Mouse (Mus musculus): Measurements from ENCODE around the gene Rpa3. TPM values are rescaled to one million over a fixed set of nuclear protein-coding genes. Genes with fewer than 3 reads are reported as not detected.

The Rpa3 gene
- 37.7 and 42.4 TPM in 2 replicates for polyA plus RNA-seq (2012; rRNA removed)

DNA sequence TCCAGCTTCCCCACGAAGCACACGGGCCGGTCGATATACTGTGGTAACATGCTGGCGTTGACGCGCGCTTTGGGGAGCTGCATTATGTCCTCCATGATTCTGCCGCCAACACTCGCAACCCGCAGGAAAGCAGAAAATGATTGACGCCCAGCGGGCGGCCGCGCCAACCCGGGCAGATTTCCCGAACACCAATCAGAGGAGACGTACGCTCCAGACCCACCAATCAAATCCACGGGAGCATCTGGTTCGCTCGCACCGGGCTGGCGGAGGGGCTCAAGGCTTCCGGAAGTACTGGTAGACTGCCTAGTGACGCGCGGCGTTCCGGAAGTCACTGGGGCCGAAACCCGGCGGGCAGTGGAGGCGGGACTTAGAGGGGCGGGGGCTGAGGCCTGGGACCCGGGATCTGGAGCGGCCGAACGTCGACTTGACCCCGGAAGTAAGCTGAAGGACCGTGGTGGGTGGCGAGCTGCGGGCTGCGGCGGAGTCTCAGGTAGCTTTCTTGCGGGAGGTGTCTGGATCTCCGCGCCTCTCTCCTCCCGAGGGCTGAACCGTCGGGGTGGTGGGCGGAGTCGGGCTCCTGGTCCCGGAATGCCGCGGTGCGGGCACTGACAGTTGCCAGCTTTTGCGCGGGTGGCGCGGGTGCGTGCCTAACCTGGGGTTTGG, at the start of gene Rpa3, which contains the start of the genes Umad1 and Gm45062:
Rpa3 (minus strand) TSS at position 170 of the 663 bp plus-strand sequence.
Umad1 (plus strand) TSS at position 285 of the 663 bp plus-strand sequence.
Gm45062 (plus strand) TSS at position 447 of the 663 bp plus-strand sequence.

DNA sequence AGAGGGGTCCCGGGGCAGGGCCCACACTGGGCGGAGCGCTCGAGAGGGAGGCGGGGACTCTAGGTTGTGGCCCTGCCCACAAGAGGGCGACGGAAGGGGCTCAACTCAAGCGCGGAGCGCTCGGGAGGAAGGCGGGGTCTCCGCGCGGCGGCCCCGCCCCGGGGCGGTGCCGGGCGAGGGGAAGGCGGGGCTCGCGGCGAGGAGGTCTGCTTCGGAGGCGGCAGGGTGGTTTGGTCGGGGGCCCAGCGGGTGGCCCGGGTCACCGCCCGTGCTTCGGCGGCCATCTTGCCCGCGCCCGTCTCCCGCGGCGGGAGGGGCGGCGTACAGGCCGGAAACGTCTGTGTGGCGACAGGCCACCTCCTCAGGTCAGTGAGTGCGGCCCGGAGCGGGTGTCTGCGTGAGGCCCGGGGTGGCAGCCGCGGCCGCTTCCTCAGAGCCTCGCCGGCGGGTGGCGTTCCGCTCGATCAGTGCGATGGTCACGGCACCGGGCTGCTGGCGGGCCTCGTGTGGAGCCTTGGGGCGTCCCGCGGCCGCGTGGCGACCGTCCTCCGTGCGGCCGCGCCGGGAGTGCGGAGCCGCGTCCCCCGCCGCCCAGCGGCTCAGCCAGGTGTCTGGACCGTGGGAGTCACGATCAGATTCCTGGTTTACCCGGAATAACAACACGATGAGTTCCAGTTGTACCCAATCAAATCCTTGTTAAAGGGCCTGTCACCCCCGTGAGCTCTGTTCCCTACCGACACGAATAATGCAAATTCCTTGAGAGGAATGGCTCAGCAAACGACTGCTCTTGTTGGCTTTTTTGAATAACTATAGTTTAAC, 49.7 kb downstream of the Rpa3 start, which contains the start of gene Mios:
Mios (plus strand) TSS at position 176 of the 819 bp plus-strand sequence.

Other genes starting within 250 kb of the Rpa3 start
- gene Col28a1, start 66.6 kb downstream of the Rpa3 start, polyA plus RNA-seq (2012; rRNA removed) = 0.70 and 1.6 TPM in 2 replicates
- gene Mios, start 50.0 kb downstream of the Rpa3 start, polyA plus RNA-seq (2012; rRNA removed) = 11.7 and 12.3 TPM in 2 replicates
- gene Umad1, start 115 bp upstream of the Rpa3 start, polyA plus RNA-seq (2012; rRNA removed) = 31.8 and 32.2 TPM in 2 replicates
- gene Gm45062, start 277 bp upstream of the Rpa3 start, polyA plus RNA-seq (2012; rRNA removed) = 15.7 and 17.4 TPM in 2 replicates